Mouse (Mus musculus) erythroblast, embryonic 14.5 days (primary cell): ENCODE data around the gene Mrps14.

ENCODE experiments used
- GATA1 ChIP-seq: IDR thresholded peaks from 2 replicates; pipeline ENCODE4 v1.6.1; 2012; ENCODE audit warnings: low read length, inconsistent platforms, mixed read lengths
- TAL1 ChIP-seq: IDR thresholded peaks from 3 replicates; pipeline ENCODE4 v1.6.1; 2012; ENCODE audit warnings: low read length, inconsistent platforms, mixed read lengths

DNA sequence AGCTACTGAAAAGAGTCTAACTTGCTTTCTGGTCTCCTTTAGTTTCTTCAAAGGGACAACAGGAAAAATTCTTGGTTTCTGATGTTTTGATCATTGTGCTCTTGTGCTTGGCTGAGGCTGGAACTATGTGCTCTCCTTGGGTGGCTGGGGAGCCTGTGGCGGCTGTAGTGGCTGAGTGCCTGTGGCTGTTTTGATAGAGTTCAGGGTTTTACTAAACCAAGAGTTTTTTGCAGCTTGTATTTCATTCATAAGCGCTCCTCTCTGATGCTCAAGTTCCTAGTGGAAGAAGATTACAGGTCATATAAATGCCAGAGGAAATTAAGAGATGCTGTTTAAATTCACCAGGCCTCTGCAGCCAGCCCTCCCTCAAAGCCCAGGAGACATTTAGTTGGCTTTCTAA is 29.1 kb downstream of the Mrps14 start:
- TF ChIP-seq GATA1 = no peak
- no peak for TF ChIP-seq TAL1
